Mouse (Mus musculus): ENCODE results near the gene Gmds. TPM values are rescaled to one million over a fixed set of nuclear protein-coding genes. Genes with fewer than 3 reads are reported as not detected.

The Gmds gene
- polyA plus RNA-seq, 1 experiment from 2014 or later, result 46.8 TPM

GRCm38 (mm10) chr13:31914901-31915587, 423.5 kb downstream of the Gmds start:
- Histone ChIP-seq H3K4me3 (no peak overlapping the region), H3K4me1 (peaks cover 2% of the 10 kb centered on the region; the same call in 1 of the 2 replicates), H3K9me3 (no peaks in the 10 kb centered on the region), H3K9ac (no peak overlapping the region), H3K27me3 (no peaks in the 10 kb centered on the region), H3K4me2 (no peak overlapping the region), H3K27ac (no peak overlapping the region), H3K36me3 (no peaks in the 10 kb centered on the region)
- 41% methylated on average over 4 of the region's 4 CpGs for WGBS
- ATAC-seq (ENCODE audit: insufficient number of reproducible peaks, low FRiP score, low TSS enrichment, low read depth), result no peak

DNA sequence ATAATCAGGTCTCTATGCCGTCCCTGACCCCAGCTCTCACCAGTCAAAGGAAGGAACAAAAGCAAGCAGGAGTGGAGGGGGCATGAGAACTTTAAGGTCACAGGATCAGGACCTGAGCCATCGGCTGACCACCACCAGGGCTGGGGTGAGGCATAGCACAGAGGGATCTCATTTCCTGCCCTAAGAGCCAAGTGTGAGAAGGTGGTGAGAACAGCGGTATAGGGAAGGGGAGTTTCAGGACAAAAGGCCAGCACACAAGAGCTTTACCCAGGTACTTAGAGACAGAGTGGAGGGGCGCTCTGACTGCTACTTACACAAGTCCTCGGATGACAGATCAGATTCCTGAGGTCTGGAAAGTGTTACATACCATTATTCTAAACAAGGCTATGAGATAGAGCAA, 426.6 kb downstream of the Gmds start:
- no peak overlapping the region for H3K4me3 ChIP-seq
- 26% methylated on average over 5 of the region's 5 CpGs for WGBS
- no peak overlapping the region for H3K9ac ChIP-seq
- peaks cover 2% of the 10 kb centered on the region; the same call in 1 of the 2 replicates for H3K4me1 ChIP-seq
- no peaks in the 10 kb centered on the region for H3K36me3 ChIP-seq
- no peak overlapping the region for H3K27ac ChIP-seq
- ATAC-seq (ENCODE audit: insufficient number of reproducible peaks, low FRiP score, low TSS enrichment, low read depth), result no peak
- H3K27me3 ChIP-seq, result no peaks in the 10 kb centered on the region
- H3K9me3 ChIP-seq, result no peaks in the 10 kb centered on the region
- no peak overlapping the region for H3K4me2 ChIP-seq

- Histone ChIP-seq H3K4me1 (peaks cover 2% of the 10 kb centered on the region; the same call in 1 of the 2 replicates), H3K4me3 (no peak overlapping the region), H3K27ac (no peak overlapping the region), H3K9ac (no peak overlapping the region), H3K9me3 (no peaks in the 10 kb centered on the region), H3K27me3 (no peaks in the 10 kb centered on the region), H3K36me3 (no peaks in the 10 kb centered on the region), H3K4me2 (no peak overlapping the region)
- 23% methylated on average over 2 of the region's 2 CpGs for WGBS
- no peak for ATAC-seq (ENCODE audit: insufficient number of reproducible peaks, low FRiP score, low TSS enrichment, low read depth)
These were observed 427.2 kb downstream of the Gmds start for GRCm38 (mm10) chr13:31911362-31911761.

GRCm38 (mm10) chr13:31909031-31909430, 429.5 kb downstream of the Gmds start:
- ATAC-seq (ENCODE audit: insufficient number of reproducible peaks, low FRiP score, low TSS enrichment, low read depth), result no peak
- 85% methylated on average over 3 of the region's 3 CpGs for WGBS
- Histone ChIP-seq H3K36me3 (no peaks in the 10 kb centered on the region), H3K27me3 (no peaks in the 10 kb centered on the region), H3K4me3 (no peak overlapping the region), H3K9me3 (no peaks in the 10 kb centered on the region), H3K4me1 (peaks cover 2% of the 10 kb centered on the region; the same call in 1 of the 2 replicates), H3K27ac (no peak overlapping the region), H3K9ac (no peak overlapping the region), H3K4me2 (no peak overlapping the region)

DNA sequence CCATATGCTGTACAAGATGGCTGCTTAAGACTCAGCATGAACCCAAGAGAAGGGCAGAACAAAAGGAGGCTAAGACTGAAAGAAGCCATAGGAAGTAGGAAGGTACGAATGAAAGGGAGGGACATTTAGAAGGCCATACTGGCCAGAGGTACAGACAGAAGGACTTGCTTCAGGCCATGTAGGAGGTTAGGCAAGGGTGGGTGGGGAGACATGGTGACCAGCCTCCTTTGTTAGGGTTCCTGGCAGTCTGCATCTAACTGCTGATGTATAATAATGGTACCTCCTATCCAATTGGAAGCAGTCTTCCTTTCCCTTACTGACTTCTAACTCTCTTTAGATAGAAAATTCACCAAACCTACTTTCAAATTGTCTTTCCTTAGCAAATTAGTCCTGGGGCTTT, 432.0 kb downstream of the Gmds start:
- H3K4me2 ChIP-seq, result no peak overlapping the region

GRCm38 (mm10) chr13:31900191-31900590, 438.3 kb downstream of the Gmds start:
- Histone ChIP-seq H3K4me3 (no peak overlapping the region), H3K9me3 (no peaks in the 10 kb centered on the region), H3K27ac (no peak overlapping the region), H3K4me2 (no peak overlapping the region), H3K36me3 (no peaks in the 10 kb centered on the region), H3K27me3 (no peaks in the 10 kb centered on the region), H3K9ac (no peak overlapping the region), H3K4me1 (no peaks in the 10 kb centered on the region)
- WGBS, result 79% methylated on average over 3 of the region's 3 CpGs
- no peak for ATAC-seq (ENCODE audit: insufficient number of reproducible peaks, low FRiP score, low TSS enrichment, low read depth)

More for the DNA sequence above, 432.0 kb downstream of the Gmds start:
- H3K9ac ChIP-seq, result no peak overlapping the region
- H3K27me3 ChIP-seq, result no peaks in the 10 kb centered on the region
- no peak overlapping the region for H3K27ac ChIP-seq
- WGBS, result 79% methylated on average over 1 of the region's 1 CpGs
- H3K4me3 ChIP-seq, result no peak overlapping the region
- H3K9me3 ChIP-seq, result no peaks in the 10 kb centered on the region
- H3K4me1 ChIP-seq, result no peaks in the 10 kb centered on the region
- H3K36me3 ChIP-seq, result no peaks in the 10 kb centered on the region
- ATAC-seq (ENCODE audit: insufficient number of reproducible peaks, low FRiP score, low TSS enrichment, low read depth), result no peak

DNA sequence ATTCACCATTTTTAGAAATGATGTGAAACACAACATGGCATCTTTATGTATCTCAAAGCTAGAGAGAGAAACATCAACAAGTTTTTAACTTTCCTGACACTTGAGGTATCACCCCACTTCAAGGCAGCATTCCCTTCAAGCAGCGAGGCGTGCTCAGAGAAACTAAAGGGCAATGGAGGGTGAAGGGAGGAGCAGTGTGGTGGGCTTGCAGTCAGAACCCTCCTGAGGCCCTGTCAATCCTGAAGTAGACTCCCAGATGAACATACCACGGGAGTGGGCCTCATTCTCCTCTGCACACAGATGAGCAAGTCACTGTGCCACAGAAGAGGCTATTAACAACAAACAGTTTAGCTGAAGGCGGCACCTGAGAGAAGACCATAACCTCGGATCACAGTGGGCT, 439.1 kb downstream of the Gmds start:
- Histone ChIP-seq H3K27ac (no peak overlapping the region), H3K4me3 (no peak overlapping the region), H3K36me3 (no peaks in the 10 kb centered on the region), H3K9me3 (no peaks in the 10 kb centered on the region), H3K4me1 (no peaks in the 10 kb centered on the region), H3K27me3 (no peaks in the 10 kb centered on the region), H3K4me2 (no peak overlapping the region), H3K9ac (no peak overlapping the region)
- 82% methylated on average over 5 of the region's 5 CpGs for WGBS
- no peak for ATAC-seq (ENCODE audit: insufficient number of reproducible peaks, low FRiP score, low TSS enrichment, low read depth)

- WGBS, result 89% methylated on average over 4 of the region's 4 CpGs
- Histone ChIP-seq H3K9ac (no peak overlapping the region), H3K4me3 (no peak overlapping the region), H3K27ac (no peak overlapping the region), H3K9me3 (no peaks in the 10 kb centered on the region), H3K4me1 (no peaks in the 10 kb centered on the region), H3K27me3 (no peaks in the 10 kb centered on the region), H3K4me2 (no peak overlapping the region), H3K36me3 (no peaks in the 10 kb centered on the region)
- ATAC-seq (ENCODE audit: insufficient number of reproducible peaks, low FRiP score, low TSS enrichment, low read depth), result no peak
These were observed 441.0 kb downstream of the Gmds start for GRCm38 (mm10) chr13:31897493-31897892.

DNA sequence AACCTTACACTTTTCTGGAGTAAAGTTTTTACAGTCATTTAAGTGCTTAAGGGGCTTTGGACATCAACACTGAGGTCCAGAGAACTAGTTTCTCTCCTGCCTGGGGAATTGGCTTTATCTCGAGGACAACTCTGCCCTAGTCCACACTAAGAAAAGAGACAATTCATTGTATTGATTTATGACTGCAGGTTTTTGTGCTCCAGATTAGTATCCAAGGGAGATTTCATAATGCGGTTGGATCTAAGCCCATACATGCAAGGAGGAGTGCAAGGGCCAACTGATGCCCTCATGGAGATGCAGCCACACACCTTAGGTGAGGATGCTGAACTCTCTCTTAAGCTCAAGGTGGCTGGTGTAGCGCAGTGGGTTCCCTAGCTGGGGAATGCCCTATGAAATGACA, 444.0 kb downstream of the Gmds start:
- H3K4me3 ChIP-seq, result no peak overlapping the region
- H3K27ac ChIP-seq, result no peak overlapping the region

DNA sequence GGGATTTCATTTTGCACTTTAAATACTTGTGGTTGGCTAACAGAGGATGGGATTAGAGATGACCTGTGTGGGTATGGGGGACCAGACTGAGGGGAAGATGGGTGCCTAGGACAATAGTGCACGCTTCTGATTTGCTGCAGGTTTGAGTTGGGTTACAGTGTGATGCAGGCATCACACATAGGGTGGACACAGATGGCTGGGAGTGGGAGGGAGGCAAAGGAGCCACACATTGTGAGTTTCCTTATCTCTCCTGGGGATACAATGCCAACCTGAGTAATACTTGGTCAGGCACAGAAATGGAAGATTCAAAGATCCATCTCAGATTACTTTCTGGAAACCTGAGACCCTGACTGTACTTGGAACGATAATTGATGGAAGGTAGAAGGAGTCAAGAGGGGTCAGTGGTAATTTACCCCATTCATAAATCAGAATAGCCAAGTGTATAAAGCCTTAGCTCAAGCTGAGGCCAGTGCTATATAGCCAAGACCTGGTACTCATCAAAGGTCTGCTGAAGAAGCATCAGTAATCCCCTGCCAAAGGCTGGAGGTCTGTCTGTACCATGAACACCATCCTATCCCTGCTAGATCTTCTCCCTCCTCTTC, 445.5 kb downstream of the Gmds start:
- no peak for ATAC-seq (ENCODE audit: insufficient number of reproducible peaks, low FRiP score, low TSS enrichment, low read depth)
- H3K9ac ChIP-seq, result no peak overlapping the region
- H3K36me3 ChIP-seq, result no peaks in the 10 kb centered on the region
- no peak overlapping the region for H3K4me2 ChIP-seq
- H3K27me3 ChIP-seq, result no peaks in the 10 kb centered on the region
- H3K9me3 ChIP-seq, result no peaks in the 10 kb centered on the region
- no peak overlapping the region for H3K27ac ChIP-seq
- WGBS, result 56% methylated on average over 2 of the region's 2 CpGs
- no peak overlapping the region for H3K4me3 ChIP-seq
- no peaks in the 10 kb centered on the region for H3K4me1 ChIP-seq

More for the DNA sequence above, 444.0 kb downstream of the Gmds start:
- H3K36me3 ChIP-seq, result no peaks in the 10 kb centered on the region
- no peak overlapping the region for H3K4me2 ChIP-seq
- no peak for ATAC-seq (ENCODE audit: insufficient number of reproducible peaks, low FRiP score, low TSS enrichment, low read depth)
- 81% methylated on average over 3 of the region's 3 CpGs for WGBS
- H3K4me1 ChIP-seq, result no peaks in the 10 kb centered on the region
- no peaks in the 10 kb centered on the region for H3K9me3 ChIP-seq
- H3K9ac ChIP-seq, result no peak overlapping the region
- H3K27me3 ChIP-seq, result no peaks in the 10 kb centered on the region

DNA sequence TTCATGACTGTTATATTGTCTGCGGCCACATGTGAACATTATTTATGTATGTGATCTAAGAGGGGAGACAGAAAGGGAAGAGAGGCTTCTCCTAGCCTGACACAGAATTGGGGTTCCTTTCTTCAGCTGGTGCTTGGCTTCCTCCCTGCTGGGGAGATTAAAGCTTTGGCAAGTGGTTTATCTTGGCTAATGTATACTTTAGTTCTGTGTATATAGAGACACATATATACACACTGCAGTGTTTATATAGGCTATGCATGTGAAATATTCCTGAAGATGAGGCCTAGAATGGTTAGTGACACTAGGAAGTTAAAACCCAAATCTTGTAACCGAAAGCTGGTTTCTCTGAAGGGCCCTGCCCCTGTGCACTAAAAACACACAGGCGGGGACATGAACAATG, 450.0 kb downstream of the Gmds start:
- Histone ChIP-seq H3K4me3 (no peak overlapping the region), H3K9me3 (no peaks in the 10 kb centered on the region), H3K27ac (no peak overlapping the region), H3K4me1 (no peaks in the 10 kb centered on the region), H3K4me2 (no peak overlapping the region), H3K9ac (no peak overlapping the region), H3K36me3 (no peaks in the 10 kb centered on the region), H3K27me3 (no peaks in the 10 kb centered on the region)
- 88% methylated on average over 3 of the region's 3 CpGs for WGBS
- no peak for ATAC-seq (ENCODE audit: insufficient number of reproducible peaks, low FRiP score, low TSS enrichment, low read depth)

DNA sequence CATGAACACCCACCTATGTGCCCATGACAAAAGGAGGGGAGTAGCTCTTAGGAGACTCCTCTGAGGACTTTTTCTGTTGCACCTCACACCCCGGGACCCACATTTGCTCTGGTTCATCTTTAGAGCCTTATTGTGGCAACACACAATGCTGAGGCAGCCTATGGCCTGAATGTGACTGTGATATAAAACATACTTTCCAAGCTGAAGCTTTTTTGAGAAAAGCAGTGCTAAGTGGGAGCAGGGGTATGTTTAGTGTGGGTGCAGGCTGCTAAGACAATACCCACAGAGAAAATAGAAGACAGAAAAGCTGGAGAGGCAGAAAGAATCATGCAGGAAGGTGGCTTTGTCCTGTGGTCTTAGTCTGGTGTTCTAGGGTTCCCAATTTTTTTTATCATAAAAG, 452.8 kb downstream of the Gmds start:
- H3K9me3 ChIP-seq, result no peaks in the 10 kb centered on the region
- WGBS, result 85% methylated on average over 1 of the region's 1 CpGs
- H3K27me3 ChIP-seq, result no peaks in the 10 kb centered on the region
- no peaks in the 10 kb centered on the region for H3K4me1 ChIP-seq
- no peak overlapping the region for H3K4me3 ChIP-seq
- H3K36me3 ChIP-seq, result no peaks in the 10 kb centered on the region
- H3K27ac ChIP-seq, result no peak overlapping the region
- no peak overlapping the region for H3K9ac ChIP-seq
- no peak overlapping the region for H3K4me2 ChIP-seq
- ATAC-seq (ENCODE audit: insufficient number of reproducible peaks, low FRiP score, low TSS enrichment, low read depth), result no peak

Measured in limb, embryonic 15.5 days (tissue).